Mouse (Mus musculus): ENCODE results near the gene Igtp. TPM values are rescaled to one million over a fixed set of nuclear protein-coding genes. Genes with fewer than 3 reads are reported as not detected.
"Not testable (repeated sequence)": the region's sequence is repeated elsewhere in the genome, so short reads cannot be mapped to it uniquely, and the experiment has no call there.

Igtp gene
- polyA plus RNA-seq, 1 experiment from 2014 or later, result 16.1 TPM

- TF ChIP-seq CTCF (IDR thresholded peaks at IDR 0.05), result no peak
- POLR2A ChIA-PET, result no interaction called here
- ATAC-seq, result no peak
- no peaks in the 10 kb centered on the region for H3K27me3 ChIP-seq
- in situ Hi-C loops (cut with MboI; ENCODE audit: low pct_unique_long_range_greater_than_20kb), result no loop called here
- CTCF ChIA-PET, result no interaction called here
- DNase-seq (ENCODE audit: low read depth, low spot score), result no peak
Observed at GRCm38 (mm10) chr11:58230396-58230910, 31.1 kb downstream of the Igtp start.

- ChIA-PET POLR2A (no interaction called here), CTCF (no interaction called here)
- H3K27me3 ChIP-seq, result no peaks in the 10 kb centered on the region
- in situ Hi-C loops (cut with MboI; ENCODE audit: low pct_unique_long_range_greater_than_20kb), result no loop called here
- DNase-seq (ENCODE audit: low read depth, low spot score) (no peak), ATAC-seq (no peak)
- TF ChIP-seq CTCF (IDR thresholded peaks at IDR 0.05), result no peak
Observed at GRCm38 (mm10) chr11:58231156-58231555, 31.8 kb downstream of the Igtp start.

- DNase-seq (ENCODE audit: low read depth, low spot score); H3K27me3 ChIP-seq; POLR2A ChIA-PET; ATAC-seq; CTCF ChIA-PET; in situ Hi-C loops (cut with MboI; ENCODE audit: low pct_unique_long_range_greater_than_20kb): not testable (repeated sequence)
Observed at GRCm38 (mm10) chr11:58234551-58234950, 35.2 kb downstream of the Igtp start.

GRCm38 (mm10) chr11:58235152-58235551, 35.8 kb downstream of the Igtp start:
- peak; percentile 70 for TF ChIP-seq CTCF (IDR thresholded peaks at IDR 0.05)
- CTCF ChIA-PET, result no interaction called here
- DNase-seq (ENCODE audit: low read depth, low spot score), result no peak

GRCm38 (mm10) chr11:58238840-58239791, 39.8 kb downstream of the Igtp start:
- POLR2A ChIA-PET, result no interaction called here
- in situ Hi-C loops (cut with MboI; ENCODE audit: low pct_unique_long_range_greater_than_20kb), result no loop called here
- peaks cover 4% of the 10 kb centered on the region for H3K27me3 ChIP-seq
- DNase-seq (ENCODE audit: low read depth, low spot score) (no peak), ATAC-seq (no peak)
- TF ChIP-seq CTCF (IDR thresholded peaks at IDR 0.05), result no peak
- CTCF ChIA-PET, result interaction anchor here (1.3 kb wide), 1 partner anchor 63 kb away, joined by 3 read pairs; no protein-coding TSS in a partner anchor

More at GRCm38 (mm10) chr11:58235152-58235551, 35.8 kb downstream of the Igtp start:
- ATAC-seq, result no peak
- in situ Hi-C loops (cut with MboI; ENCODE audit: low pct_unique_long_range_greater_than_20kb), result no loop called here
- POLR2A ChIA-PET, result no interaction called here
- H3K27me3 ChIP-seq, result no peaks in the 10 kb centered on the region

- no peak for DNase-seq (ENCODE audit: low read depth, low spot score)
- ChIA-PET CTCF (no interaction called here), POLR2A (interaction anchor here (0.6 kb wide), 1 partner anchor 83 kb away, joined by 3 read pairs; the partner anchor contains the start of genes Sh3bp5l and Zfp672)
- ATAC-seq, result no peak
- in situ Hi-C loops (cut with MboI; ENCODE audit: low pct_unique_long_range_greater_than_20kb), result no loop called here
- no peak for TF ChIP-seq CTCF (IDR thresholded peaks at IDR 0.05)
- H3K27me3 ChIP-seq, result peaks cover 4% of the 10 kb centered on the region
Observed at GRCm38 (mm10) chr11:58247294-58247693, 47.9 kb downstream of the Igtp start.

GRCm38 (mm10) chr11:58249203-58249981, 50.0 kb downstream of the Igtp start:
- ChIA-PET POLR2A (no interaction called here), CTCF (no interaction called here)
- DNase-seq (ENCODE audit: low read depth, low spot score), result no peak
- H3K27me3 ChIP-seq, result no peaks in the 10 kb centered on the region
- in situ Hi-C loops (cut with MboI; ENCODE audit: low pct_unique_long_range_greater_than_20kb), result no loop called here
- no peak for ATAC-seq
- TF ChIP-seq CTCF (IDR thresholded peaks at IDR 0.05), result no peak

GRCm38 (mm10) chr11:58250550-58250949, 51.2 kb downstream of the Igtp start:
- no peaks in the 10 kb centered on the region for H3K27me3 ChIP-seq
- in situ Hi-C loops (cut with MboI; ENCODE audit: low pct_unique_long_range_greater_than_20kb), result no loop called here
- CTCF ChIA-PET, result no interaction called here
- DNase-seq (ENCODE audit: low read depth, low spot score) (no peak), ATAC-seq (no peak)
- no peak for TF ChIP-seq CTCF (IDR thresholded peaks at IDR 0.05)
- POLR2A ChIA-PET, result no interaction called here

- ChIA-PET POLR2A (no interaction called here), CTCF (interaction anchor here (0.7 kb wide), 1 partner anchor 43 kb away, joined by 3 read pairs; no protein-coding TSS in a partner anchor)
- TF ChIP-seq CTCF (IDR thresholded peaks at IDR 0.05), result no peak
- in situ Hi-C loops (cut with MboI; ENCODE audit: low pct_unique_long_range_greater_than_20kb), result no loop called here
- H3K27me3 ChIP-seq, result no peaks in the 10 kb centered on the region
- ATAC-seq (no peak), DNase-seq (ENCODE audit: low read depth, low spot score) (no peak)
Observed at GRCm38 (mm10) chr11:58254411-58254810, 55.1 kb downstream of the Igtp start.

Other genes with a start within 250 kb of the Igtp start
- gene Larp1, start 190.5 kb upstream of the Igtp start, polyA plus RNA-seq (2021), result 71.9 TPM
- gene Gm12248, start 106.4 kb upstream of the Igtp start, polyA plus RNA-seq (2021), result not detected
- gene Cnot8, start 95.4 kb upstream of the Igtp start, polyA plus RNA-seq (2021), result 61.6 TPM
- gene Gemin5, start 31.0 kb upstream of the Igtp start, polyA plus RNA-seq (2021), result 23.7 TPM
- gene Mrpl22, start 27.9 kb upstream of the Igtp start, polyA plus RNA-seq (2021), result 56.1 TPM
- gene Irgm2, start 62 bp downstream of the Igtp start, polyA plus RNA-seq (2021), result 8.3 TPM
- not detected for gene 4930438A08Rik, start 75.2 kb downstream of the Igtp start, polyA plus RNA-seq (2021)
- gene Zfp692, start 107.5 kb downstream of the Igtp start, polyA plus RNA-seq (2021), result 25.0 TPM
- gene Zfp672, start 130.8 kb downstream of the Igtp start, polyA plus RNA-seq (2021), result 23.1 TPM
- 55.4 TPM for gene Sh3bp5l, start 131.2 kb downstream of the Igtp start, polyA plus RNA-seq (2021)
- not detected for gene Lypd8, start 179.5 kb downstream of the Igtp start, polyA plus RNA-seq (2021)
- 13.8 TPM for gene 1810065E05Rik, start 221.6 kb downstream of the Igtp start, polyA plus RNA-seq (2021)
- gene Gm12253, start 233.0 kb downstream of the Igtp start, polyA plus RNA-seq (2021), result 0.04 TPM

All from Patski (cell line).